Mouse (Mus musculus): ENCODE results near the gene Herpud1. TPM values are rescaled to one million over a fixed set of nuclear protein-coding genes. Genes with fewer than 3 reads are reported as not detected.

Gene Herpud1
- polyA plus RNA-seq, 1 experiment from 2014 or later, result 54.0 TPM

DNA sequence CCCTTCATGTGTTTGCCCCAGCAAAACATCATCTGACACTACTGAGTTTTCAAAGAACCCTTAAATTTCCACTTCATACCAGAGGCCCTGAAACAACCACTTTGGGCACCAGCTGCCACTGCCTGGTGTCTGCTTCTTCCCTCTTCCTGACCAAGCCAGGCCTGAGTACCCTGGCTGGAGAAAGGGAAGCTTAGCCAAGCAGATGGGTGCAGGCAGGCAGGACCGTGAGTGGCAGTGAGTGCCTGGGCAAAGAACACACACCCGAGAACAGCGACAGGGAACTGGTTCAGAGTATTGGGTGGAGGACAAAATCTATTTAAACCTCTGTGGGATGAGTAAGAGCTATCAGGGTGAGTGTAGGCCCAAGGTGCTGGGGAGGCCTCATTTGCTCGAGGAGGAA lies 42.2 kb downstream of the Herpud1 start:
- no peak overlapping the region for H3K4me3 ChIP-seq
- H3K27me3 ChIP-seq (ENCODE audit: low read depth, poor library complexity, severe bottlenecking), result peaks cover 17% of the 10 kb centered on the region
- WGBS, result 79% methylated on average over 4 of the region's 4 CpGs
- H3K27ac ChIP-seq, result no peak overlapping the region
- H3K4me1 ChIP-seq, result peaks cover 5% of the 10 kb centered on the region; the same call in 1 of the 2 replicates
- no peak for DNase-seq (ENCODE audit: low spot score)
- no peaks in the 10 kb centered on the region for H3K9me3 ChIP-seq (replicated peaks)
- no peaks in the 10 kb centered on the region for H3K36me3 ChIP-seq

DNA sequence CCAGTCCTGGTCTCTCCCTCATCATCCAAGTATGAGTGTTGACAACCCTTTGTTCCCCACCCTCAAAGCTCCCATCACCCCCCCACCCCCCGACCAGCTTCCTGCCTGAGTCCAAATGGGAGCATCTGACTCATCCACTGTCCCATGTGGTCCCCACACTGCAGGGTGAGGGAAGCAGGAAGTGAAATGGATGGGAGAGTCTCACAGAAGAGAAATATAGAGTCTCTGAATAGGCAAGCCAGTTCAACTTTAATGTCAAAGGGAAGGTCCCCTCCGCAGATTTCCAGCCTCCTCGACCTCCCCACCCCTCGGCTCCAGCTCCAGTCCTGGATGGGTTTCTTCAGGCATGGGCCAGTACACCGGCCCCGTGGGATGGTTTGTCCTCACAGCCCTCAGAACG lies 43.1 kb downstream of the Herpud1 start:
- Histone ChIP-seq H3K4me3 (no peak overlapping the region), H3K27me3 (ENCODE audit: low read depth, poor library complexity, severe bottlenecking) (peaks cover 27% of the 10 kb centered on the region), H3K36me3 (no peaks in the 10 kb centered on the region), H3K4me1 (peaks cover 13% of the 10 kb centered on the region), H3K9me3 (replicated peaks) (no peaks in the 10 kb centered on the region), H3K27ac (no peak overlapping the region)
- whole genome bisulfite sequencing, result 90% methylated on average over 7 of the region's 7 CpGs
- DNase-seq (ENCODE audit: low spot score), result no peak

GRCm38 (mm10) chr8:94432212-94432611 lies 46.0 kb downstream of the Herpud1 start:
- H3K27ac ChIP-seq, result no peak overlapping the region
- peaks cover 14% of the 10 kb centered on the region for H3K4me1 ChIP-seq
- no peaks in the 10 kb centered on the region for H3K9me3 ChIP-seq (replicated peaks)
- DNase-seq (ENCODE audit: low spot score), result no peak
- H3K36me3 ChIP-seq, result no peaks in the 10 kb centered on the region
- no peak overlapping the region for H3K4me3 ChIP-seq
- peaks cover 47% of the 10 kb centered on the region for H3K27me3 ChIP-seq (ENCODE audit: low read depth, poor library complexity, severe bottlenecking)
- 80% methylated on average over 3 of the region's 3 CpGs for WGBS

DNA sequence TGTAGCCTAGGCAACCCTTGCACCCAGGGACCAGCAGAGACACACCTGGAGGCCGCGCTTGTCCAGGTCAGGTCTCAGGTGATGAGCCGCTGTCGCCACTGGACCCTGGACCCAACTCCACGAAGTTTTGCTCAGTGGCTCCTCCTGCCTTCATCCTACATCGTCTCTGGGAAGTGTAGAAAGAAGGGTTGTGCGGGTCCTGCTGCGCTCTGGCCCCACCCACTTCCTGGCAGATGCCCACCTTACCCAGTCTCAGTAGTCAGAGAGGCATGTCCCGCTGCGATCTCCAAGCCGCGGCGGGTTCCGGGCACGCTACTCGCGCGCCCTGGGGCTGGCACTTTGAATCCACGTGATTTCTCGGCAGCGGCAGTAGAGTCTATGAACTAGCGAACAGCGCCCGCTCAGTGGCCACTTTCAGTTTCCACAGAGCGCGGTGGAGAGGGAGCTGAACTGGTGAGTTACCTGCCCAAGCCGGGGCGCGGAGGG lies 47.8 kb downstream of the Herpud1 start, which contains the start of gene Nlrc5:
TSS of gene Nlrc5 (plus strand) at position 376 of the 486 bp plus-strand sequence.
- Histone ChIP-seq H3K27me3 (ENCODE audit: low read depth, poor library complexity, severe bottlenecking) (peaks cover 47% of the 10 kb centered on the region), H3K36me3 (no peaks in the 10 kb centered on the region), H3K27ac (no peak within 1 kb of the TSS), H3K4me1 (peaks cover 14% of the 10 kb centered on the region), H3K4me3 (peak within 1 kb of the TSS; percentile 55), H3K9me3 (replicated peaks) (no peaks in the 10 kb centered on the region)
- peak; percentile 68 for DNase-seq (ENCODE audit: low spot score)
- 2% methylated on average over 29 of the region's 29 CpGs for WGBS

GRCm38 (mm10) chr8:94434958-94435357 lies 48.7 kb downstream of the Herpud1 start:
- WGBS, result 84% methylated on average over 3 of the region's 3 CpGs
- no peak for DNase-seq (ENCODE audit: low spot score)
- no peak overlapping the region for H3K4me3 ChIP-seq
- peaks cover 14% of the 10 kb centered on the region for H3K4me1 ChIP-seq
- no peak overlapping the region for H3K27ac ChIP-seq
- H3K27me3 ChIP-seq (ENCODE audit: low read depth, poor library complexity, severe bottlenecking), result peaks cover 47% of the 10 kb centered on the region
- no peaks in the 10 kb centered on the region for H3K9me3 ChIP-seq (replicated peaks)
- H3K36me3 ChIP-seq, result no peaks in the 10 kb centered on the region

DNA sequence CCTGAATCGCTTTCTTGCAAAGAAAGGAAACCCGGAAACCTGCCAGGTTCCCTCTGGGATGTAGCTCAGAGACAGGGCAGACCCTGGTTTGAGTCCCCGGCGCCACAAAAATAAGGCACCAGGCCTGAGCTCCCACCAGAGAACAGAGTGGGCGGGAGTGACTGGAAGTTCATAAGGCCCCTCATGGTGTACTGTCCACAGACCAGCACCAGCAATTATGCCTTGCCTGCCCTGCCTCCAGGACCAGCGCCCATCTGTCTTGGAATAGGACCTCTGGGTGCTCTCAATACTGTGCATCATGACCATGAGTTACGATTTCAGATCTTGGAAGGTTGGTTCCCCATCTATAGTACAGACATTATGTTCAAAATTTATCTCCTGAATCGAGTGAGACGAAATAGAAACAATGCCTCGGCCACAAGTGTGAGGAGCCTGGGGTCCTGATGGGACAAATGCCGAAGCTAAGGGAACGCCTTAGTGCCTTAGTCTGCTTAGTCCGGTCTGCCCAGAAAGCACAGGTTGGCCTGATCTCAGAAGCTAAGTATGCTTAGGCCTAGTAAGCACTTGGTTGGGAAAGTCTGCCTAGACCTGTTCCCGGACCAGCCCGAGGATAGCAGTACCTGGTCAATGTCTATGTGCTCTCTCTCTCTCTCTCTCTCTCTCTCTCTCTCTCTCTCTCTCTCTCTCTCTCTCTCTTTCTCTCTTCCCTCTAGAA lies 49.3 kb downstream of the Herpud1 start:
- Histone ChIP-seq H3K4me1 (peaks cover 14% of the 10 kb centered on the region), H3K27ac (no peak overlapping the region), H3K36me3 (no peaks in the 10 kb centered on the region), H3K27me3 (ENCODE audit: low read depth, poor library complexity, severe bottlenecking) (peaks cover 47% of the 10 kb centered on the region), H3K4me3 (no peak overlapping the region), H3K9me3 (replicated peaks) (no peaks in the 10 kb centered on the region)
- WGBS, result 91% methylated on average over 15 of the region's 15 CpGs
- no peak for DNase-seq (ENCODE audit: low spot score)

- no peaks in the 10 kb centered on the region for H3K9me3 ChIP-seq (replicated peaks)
- H3K27ac ChIP-seq, result no peak overlapping the region
- WGBS, result 90% methylated on average over 5 of the region's 5 CpGs
- DNase-seq (ENCODE audit: low spot score), result no peak
- H3K27me3 ChIP-seq (ENCODE audit: low read depth, poor library complexity, severe bottlenecking), result peaks cover 47% of the 10 kb centered on the region
- no peaks in the 10 kb centered on the region for H3K36me3 ChIP-seq
- H3K4me1 ChIP-seq, result peaks cover 10% of the 10 kb centered on the region
- no peak overlapping the region for H3K4me3 ChIP-seq
These were observed 49.9 kb downstream of the Herpud1 start for GRCm38 (mm10) chr8:94436112-94436572.

DNA sequence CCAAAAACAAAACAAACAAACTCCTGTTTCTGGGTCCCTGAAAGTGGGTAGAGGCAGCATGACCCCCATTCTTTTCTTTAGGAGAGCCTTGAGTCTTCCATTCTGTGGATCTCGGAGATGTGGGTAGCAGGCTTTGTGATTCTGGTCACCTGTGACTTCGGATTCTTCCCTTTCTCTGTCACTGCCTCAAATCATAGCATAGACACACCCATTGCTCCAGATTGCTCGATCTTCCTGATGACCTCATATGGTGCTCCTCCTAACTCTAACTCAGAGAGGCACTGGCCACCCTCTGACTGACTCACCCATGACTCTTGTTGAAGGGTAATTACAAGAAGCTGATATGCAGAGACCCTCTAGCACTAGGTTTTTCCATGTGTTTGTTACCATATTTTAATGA lies 50.7 kb downstream of the Herpud1 start:
- WGBS, result 86% methylated on average over 3 of the region's 3 CpGs
- H3K4me3 ChIP-seq, result no peak overlapping the region
- H3K9me3 ChIP-seq (replicated peaks), result no peaks in the 10 kb centered on the region
- peaks cover 45% of the 10 kb centered on the region for H3K27me3 ChIP-seq (ENCODE audit: low read depth, poor library complexity, severe bottlenecking)
- H3K36me3 ChIP-seq, result no peaks in the 10 kb centered on the region
- H3K27ac ChIP-seq, result no peak overlapping the region
- H3K4me1 ChIP-seq, result peaks cover 9% of the 10 kb centered on the region
- no peak for DNase-seq (ENCODE audit: low spot score)

- Histone ChIP-seq H3K27ac (no peak overlapping the region), H3K9me3 (replicated peaks) (no peaks in the 10 kb centered on the region), H3K27me3 (ENCODE audit: low read depth, poor library complexity, severe bottlenecking) (peaks cover 27% of the 10 kb centered on the region), H3K36me3 (no peaks in the 10 kb centered on the region), H3K4me1 (peaks cover 8% of the 10 kb centered on the region), H3K4me3 (no peak overlapping the region)
- WGBS, result 95% methylated on average over 5 of the region's 5 CpGs
- no peak for DNase-seq (ENCODE audit: low spot score)
These were observed 52.4 kb downstream of the Herpud1 start for GRCm38 (mm10) chr8:94438659-94439058.

GRCm38 (mm10) chr8:94439691-94440090 lies 53.5 kb downstream of the Herpud1 start:
- Histone ChIP-seq H3K27me3 (ENCODE audit: low read depth, poor library complexity, severe bottlenecking) (peaks cover 17% of the 10 kb centered on the region), H3K4me3 (no peak overlapping the region), H3K4me1 (no peaks in the 10 kb centered on the region), H3K36me3 (no peaks in the 10 kb centered on the region), H3K9me3 (replicated peaks) (no peaks in the 10 kb centered on the region), H3K27ac (no peak overlapping the region)
- no peak for DNase-seq (ENCODE audit: low spot score)

GRCm38 (mm10) chr8:94440389-94440788 lies 54.2 kb downstream of the Herpud1 start:
- peaks cover 10% of the 10 kb centered on the region for H3K27me3 ChIP-seq (ENCODE audit: low read depth, poor library complexity, severe bottlenecking)
- H3K27ac ChIP-seq, result no peak overlapping the region
- H3K4me1 ChIP-seq, result no peaks in the 10 kb centered on the region
- no peak overlapping the region for H3K4me3 ChIP-seq
- 95% methylated on average over 1 of the region's 1 CpGs for WGBS
- DNase-seq (ENCODE audit: low spot score), result no peak
- no peaks in the 10 kb centered on the region for H3K9me3 ChIP-seq (replicated peaks)
- H3K36me3 ChIP-seq, result no peaks in the 10 kb centered on the region

- Histone ChIP-seq H3K27ac (no peak overlapping the region), H3K4me1 (no peaks in the 10 kb centered on the region)
- 77% methylated on average over 1 of the region's 1 CpGs for WGBS
These were observed 55.4 kb downstream of the Herpud1 start for GRCm38 (mm10) chr8:94441686-94442085.

DNA sequence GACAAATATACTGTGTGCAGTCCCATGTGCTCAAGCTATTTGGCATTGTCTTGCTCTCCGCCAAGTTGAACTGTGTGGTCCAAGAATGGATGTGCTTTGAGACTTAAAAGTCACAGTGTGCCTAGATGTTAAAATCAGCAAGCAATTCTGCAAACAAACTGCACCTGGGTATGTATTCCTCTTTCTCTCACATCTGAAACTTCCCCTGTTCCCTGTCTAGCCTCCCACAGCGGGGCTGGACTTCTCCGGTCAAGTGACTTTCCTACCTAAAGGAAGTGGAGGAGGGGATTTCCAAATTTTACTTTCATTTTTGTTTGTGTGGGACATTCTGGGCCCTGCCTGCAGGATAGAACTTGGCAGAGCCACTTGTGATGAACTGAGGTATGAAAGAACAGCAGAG lies 56.9 kb downstream of the Herpud1 start:
- WGBS, result 84% methylated on average over 3 of the region's 3 CpGs
- H3K27ac ChIP-seq, result no peak overlapping the region
- H3K36me3 ChIP-seq, result no peaks in the 10 kb centered on the region
- no peaks in the 10 kb centered on the region for H3K9me3 ChIP-seq (replicated peaks)
- 0 out of 2 replicates have a peak, but pooled peaks cover 3% of the 10 kb centered on the region for H3K4me1 ChIP-seq
- no peak for DNase-seq (ENCODE audit: low spot score)
- H3K4me3 ChIP-seq, result no peak overlapping the region
- no peaks in the 10 kb centered on the region for H3K27me3 ChIP-seq (ENCODE audit: low read depth, poor library complexity, severe bottlenecking)

More at GRCm38 (mm10) chr8:94441686-94442085, 55.4 kb downstream of the Herpud1 start:
- Histone ChIP-seq H3K27me3 (ENCODE audit: low read depth, poor library complexity, severe bottlenecking) (no peaks in the 10 kb centered on the region), H3K9me3 (replicated peaks) (no peaks in the 10 kb centered on the region), H3K4me3 (no peak overlapping the region), H3K36me3 (no peaks in the 10 kb centered on the region)
- DNase-seq (ENCODE audit: low spot score), result no peak

Data from limb, embryonic 10.5 days (tissue).